Mouse (Mus musculus): ENCODE data around the gene Ttc26.

- TF ChIP-seq GATA1 (IDR thresholded peaks at IDR 0.05; ENCODE audit: borderline replicate concordance, low read length) = no peak
- no peak for TF ChIP-seq FLI1 (IDR thresholded peaks at IDR 0.05; ENCODE audit: low read length)
Observed at GRCm38 (mm10) chr6:38469591-38469990, 88.3 kb downstream of the Ttc26 start.

All from megakaryocyte, embryonic 14.5 days (primary cell).